Mouse (Mus musculus): ENCODE results near the gene Ggta1.
A peak's percentile ranks its signal among the peaks of the same experiment; 100 is the strongest.

Gene Ggta1

GRCm38 (mm10) chr2:35491151-35491550 lies 28.1 kb upstream of the Ggta1 start:
- DNase-seq (ENCODE audit: low spot score), result no peak

- no peak for DNase-seq (ENCODE audit: low spot score)
These were observed 27.6 kb upstream of the Ggta1 start for GRCm38 (mm10) chr2:35490458-35491111.

- peak; percentile 31 for DNase-seq (ENCODE audit: low spot score)
These were observed 24.7 kb upstream of the Ggta1 start for GRCm38 (mm10) chr2:35487700-35488099.

- DNase-seq (ENCODE audit: low spot score), result peak; percentile 37
These were observed 24.1 kb upstream of the Ggta1 start for GRCm38 (mm10) chr2:35486981-35487655.

DNA sequence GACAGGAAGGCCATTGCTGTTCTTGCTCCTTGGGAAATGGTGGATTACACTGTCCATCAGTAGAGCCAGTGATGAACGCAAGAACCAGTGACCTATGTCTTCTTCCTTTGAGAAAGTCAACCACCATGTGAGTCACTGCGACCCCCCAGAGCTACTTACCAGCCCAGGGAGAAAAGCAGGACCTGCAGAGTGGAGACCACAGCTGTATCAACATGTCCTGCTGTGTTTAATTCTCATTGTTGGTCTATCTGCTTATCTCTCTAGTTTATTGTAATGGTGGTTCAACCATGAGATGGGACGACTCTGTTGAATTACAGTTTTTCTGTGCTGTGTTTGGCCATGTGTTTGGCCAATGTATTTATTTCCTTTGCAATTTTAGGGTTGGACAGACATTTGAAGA lies 21.1 kb upstream of the Ggta1 start:
- no peak for DNase-seq (ENCODE audit: low spot score)

DNA sequence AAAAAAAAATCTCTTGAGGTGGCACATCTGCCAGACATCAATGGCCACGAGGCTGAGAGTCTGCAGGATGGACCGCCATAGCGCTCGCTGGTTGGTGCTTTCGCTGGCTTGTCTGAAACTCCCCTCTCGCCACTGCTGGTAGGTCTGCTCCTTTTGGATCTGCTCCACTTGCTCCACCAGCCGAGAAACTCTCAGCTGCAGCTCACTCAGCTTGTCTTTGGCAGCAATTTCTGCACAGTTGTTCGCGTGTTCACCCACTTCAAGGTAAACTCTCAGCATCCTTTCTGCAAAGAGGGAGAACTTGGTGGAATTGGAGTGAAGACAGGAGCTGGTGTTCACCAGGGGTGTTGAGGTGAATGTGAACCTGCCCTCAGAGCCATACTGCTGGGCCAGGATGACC lies 20.4 kb upstream of the Ggta1 start:
- DNase-seq (ENCODE audit: low spot score), result no peak

DNA sequence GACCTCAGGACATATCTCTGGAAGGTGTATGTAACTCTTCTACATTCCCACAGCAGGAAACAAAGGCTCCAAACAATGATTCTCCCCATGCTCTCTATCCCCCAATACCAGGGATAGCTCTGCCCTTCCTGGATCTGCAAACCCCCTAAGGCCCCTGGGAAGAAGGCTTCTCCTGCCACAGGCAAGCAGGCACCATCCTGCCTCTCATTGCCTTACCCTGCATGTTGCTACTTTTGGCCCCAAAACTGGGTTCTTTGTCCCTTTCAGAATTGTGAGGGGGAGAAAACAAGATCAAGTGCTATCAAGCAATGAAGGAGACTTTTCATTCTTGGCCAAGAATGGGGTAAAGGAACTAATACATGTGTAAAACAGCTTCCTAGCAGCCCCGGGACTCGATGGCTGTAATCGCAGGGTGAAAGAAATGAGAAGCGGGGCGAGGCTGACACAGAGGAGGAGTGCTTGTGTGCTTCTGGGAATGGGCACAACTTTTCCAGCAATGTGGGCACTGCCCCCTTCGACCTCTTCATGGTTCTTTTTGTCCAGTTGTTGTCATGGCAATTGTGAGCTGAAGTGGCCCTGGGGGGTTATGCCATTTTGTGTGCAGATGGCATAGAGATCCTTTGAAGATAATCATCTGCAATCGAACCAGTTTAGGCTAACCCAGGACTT lies 18.4 kb upstream of the Ggta1 start:
- no peak for DNase-seq (ENCODE audit: low spot score)

DNA sequence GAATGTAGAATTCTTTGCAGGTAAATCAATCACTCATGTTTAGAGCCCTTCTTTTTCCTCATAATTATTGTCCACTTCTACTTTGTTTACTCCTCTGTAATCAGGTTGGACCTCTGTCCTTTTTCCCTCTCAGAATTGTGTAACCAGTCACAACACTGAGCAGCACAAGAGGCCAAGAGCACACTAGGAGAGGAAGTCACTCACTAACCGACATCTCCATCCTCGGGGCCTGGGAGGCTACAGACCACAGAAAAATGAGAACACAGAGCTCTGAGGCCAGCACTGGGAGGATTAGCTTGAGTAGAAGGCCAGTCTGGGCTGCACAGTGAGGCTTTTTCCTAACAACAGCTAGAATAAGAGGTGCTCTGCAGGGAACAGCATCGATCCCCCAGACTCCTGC lies 17.0 kb upstream of the Ggta1 start:
- DNase-seq (ENCODE audit: low spot score), result no peak

DNA sequence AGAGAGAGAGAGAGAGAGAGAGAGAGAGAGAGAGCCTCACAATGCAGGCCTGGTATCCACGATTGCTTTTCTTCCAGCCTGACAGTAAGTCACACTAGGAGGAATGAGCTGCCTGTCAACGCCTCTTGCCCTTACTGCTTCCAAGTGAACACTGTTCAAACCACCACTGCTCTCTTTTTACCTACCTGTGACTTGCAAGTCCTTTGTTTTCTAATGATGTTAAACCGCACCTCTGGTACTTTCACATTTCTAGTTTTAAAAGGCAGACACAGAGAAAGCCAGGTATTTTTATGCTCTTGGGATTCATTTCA lies 15.7 kb upstream of the Ggta1 start:
- DNase-seq (ENCODE audit: low spot score), result peak; percentile 29

DNA sequence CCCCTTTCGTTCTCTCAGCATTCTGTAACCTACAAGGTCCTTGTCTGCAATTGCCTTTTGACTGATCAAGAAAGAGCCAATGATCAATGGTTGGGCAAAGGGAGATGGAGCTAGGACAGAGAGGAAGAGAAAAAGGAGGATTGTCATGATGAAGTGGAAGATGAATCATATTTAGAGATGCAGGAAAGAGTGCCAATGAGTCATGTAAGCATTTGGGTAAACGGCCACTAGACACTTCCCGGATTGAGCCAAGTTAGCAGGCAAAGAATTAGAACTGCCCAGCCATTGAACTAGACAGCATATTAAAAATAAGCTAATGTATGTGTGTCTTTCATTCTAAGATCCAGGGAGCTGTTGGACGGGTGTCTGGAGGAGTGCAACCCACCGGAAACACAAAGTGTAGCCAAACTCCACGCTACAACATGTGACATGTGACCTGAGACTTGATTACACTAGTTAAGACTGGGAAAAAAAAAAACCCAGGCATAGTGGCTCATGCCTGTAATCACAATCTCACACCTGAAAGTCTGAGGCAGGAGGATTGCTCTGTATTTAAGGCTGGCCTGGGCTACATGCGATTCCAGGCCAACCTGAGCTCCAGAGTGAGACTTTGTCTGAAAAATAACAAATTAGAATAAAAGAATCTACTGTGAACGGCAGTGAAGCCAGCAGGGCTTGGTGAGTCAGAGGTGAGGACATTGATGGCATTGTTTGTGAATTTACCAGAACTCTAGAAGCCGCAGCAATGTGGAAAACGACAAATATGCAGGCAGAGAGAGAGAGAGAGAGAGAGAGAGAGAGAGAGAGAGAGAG lies 15.2 kb upstream of the Ggta1 start:
- DNase-seq (ENCODE audit: low spot score), result no peak

DNA sequence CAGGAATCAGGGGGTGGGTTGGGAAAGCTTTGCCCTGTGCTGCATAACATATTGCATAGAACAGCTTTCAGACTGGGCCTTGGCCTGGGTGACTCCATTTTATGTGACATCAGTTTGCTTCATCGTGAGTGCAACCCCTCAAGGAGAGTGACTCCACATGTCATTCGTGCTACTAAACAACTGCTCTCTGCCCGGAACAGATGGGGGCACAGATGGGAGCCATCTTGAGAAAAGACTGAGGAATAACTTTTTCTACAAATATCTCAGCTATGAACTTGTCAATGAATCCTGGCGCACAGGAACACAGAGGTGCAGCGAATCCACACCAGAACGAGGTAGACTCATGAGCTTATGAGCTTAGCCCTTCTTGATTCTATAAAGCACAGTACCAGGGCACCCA lies 14.3 kb upstream of the Ggta1 start:
- no peak for DNase-seq (ENCODE audit: low spot score)

DNA sequence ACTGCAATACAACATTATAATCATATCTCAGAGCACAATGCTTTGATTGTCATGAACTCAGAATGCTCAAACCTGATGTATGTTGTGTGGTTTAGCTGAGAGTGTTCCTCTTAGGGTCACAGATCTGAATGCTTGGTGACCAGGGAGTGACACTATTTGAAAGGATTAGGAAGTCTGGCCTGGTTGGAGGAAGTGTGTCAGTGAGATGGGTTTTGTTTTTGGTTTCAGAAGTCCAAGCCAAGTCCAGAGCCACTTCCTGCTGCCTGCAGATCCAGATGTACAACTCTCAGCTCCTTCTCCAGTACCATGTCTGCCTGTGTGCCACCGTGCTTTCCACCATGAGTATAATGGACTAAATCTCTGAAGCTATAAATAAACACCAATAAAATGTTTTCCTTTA lies 11.9 kb upstream of the Ggta1 start:
- DNase-seq (ENCODE audit: low spot score), result no peak

GRCm38 (mm10) chr2:35469266-35469665 lies 6.2 kb upstream of the Ggta1 start:
- no peak for DNase-seq (ENCODE audit: low spot score)

GRCm38 (mm10) chr2:35468276-35468675 lies 5.2 kb upstream of the Ggta1 start:
- DNase-seq (ENCODE audit: low spot score), result no peak

- no peak for DNase-seq (ENCODE audit: low spot score)
These were observed 4.8 kb upstream of the Ggta1 start for GRCm38 (mm10) chr2:35467855-35468254.

DNA sequence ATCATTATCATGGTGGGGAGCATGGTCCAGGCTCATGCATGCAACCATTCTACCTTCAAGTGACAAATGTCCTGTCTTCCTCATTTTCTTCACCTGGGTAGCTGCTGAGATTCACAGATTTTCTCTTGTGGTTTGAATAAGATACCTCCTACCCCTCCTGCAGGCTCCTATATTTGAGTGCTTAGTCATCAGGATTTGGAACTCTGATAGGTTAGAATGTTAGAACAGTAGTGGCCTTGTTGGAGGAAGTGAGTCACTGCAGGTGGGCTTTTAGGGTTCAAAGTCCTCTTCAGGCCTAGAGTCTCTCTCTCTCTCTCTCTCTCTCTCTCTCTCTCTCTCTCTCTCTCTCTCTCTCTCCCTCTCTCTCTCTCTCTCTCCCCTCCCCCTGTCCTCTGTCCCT lies 2.6 kb upstream of the Ggta1 start:
- no peak for DNase-seq (ENCODE audit: low spot score)

- DNase-seq (ENCODE audit: low spot score), result no peak
These were observed 1.5 kb upstream of the Ggta1 start for GRCm38 (mm10) chr2:35464548-35464947.

- DNase-seq (ENCODE audit: low spot score), result no peak
These were observed 1.1 kb upstream of the Ggta1 start for GRCm38 (mm10) chr2:35464089-35464534.

DNA sequence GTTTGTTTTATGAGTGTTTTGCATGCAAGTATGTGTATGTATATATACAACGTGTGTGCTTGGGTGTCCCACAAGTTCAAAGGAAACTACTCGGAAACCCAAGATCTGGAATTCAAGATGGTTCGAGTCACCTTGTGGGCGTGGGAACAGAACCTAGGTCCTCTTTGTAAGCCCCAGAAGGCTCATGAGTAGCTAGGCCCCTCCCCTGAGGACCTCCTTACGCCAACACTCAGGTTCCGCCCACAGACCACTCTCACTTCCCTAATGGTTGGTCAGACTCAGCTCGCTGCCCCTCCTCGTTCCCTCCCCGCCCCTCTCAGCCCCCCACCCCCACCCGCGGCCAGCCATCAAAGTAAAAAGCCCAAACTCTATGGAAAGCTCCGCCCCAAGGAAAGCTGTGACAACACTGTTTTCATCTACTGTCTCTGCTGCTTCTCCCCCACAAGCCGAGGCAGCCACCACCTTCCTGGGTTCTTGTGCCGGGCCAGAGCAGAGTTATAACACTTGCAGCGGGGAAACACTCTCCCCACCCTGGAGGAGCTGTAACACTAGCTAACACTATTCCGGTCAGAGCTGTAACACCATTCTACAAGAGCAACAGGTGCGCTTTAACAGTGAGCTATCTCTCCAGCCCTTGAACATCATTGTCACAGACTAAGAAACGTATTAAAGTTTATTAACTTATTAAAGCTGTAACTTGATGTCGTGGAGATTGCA lies 499 bp upstream of the Ggta1 start:
- DNase-seq (ENCODE audit: low spot score), result peak; percentile 93

DNA sequence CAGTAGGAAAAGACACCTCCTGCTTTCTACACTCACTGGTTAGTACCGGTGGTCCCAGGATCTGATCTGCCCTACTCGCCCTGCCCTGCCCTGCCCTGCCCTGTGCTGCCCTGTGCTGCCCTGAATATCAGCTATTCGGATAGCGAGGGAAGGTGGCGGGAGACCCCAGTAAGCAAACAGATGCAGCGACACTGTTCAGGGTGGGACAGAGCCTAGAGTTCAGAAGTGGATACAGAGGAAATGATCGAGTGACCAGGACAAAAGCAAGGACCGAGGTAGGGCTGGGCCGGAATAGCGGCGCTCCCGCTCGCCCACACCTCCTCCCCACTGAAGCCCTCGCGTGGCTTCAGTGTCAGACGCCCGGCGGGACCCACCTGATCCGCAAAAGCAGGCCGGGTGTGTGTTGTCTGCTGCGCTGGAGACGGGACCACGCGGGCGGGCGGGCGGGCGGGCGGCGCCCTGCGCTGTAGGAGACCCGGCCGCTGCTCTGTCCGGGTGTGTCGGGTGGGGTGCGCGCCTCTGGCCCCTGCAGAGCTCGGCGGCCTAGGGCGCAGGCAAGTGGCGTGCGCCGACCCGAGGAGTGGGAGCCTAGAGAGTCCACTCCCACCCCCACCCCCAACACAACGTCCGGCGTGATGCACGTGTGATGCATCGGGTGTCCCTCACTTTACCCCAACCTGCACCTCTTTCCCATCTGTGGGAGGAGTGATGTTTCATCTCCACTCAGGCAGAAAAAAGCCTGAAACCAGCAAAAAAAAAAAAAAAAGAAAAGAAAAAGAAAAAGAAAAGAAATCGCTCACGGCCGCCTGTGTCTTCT lies 852 bp downstream of the Ggta1 start:
- peak; percentile 46 for DNase-seq (ENCODE audit: low spot score)
